In genomic region chr10:86923602-86924001, GRCm38 (mm10) we compare ENCODE assay signal across 23 mouse cellular contexts.
DNase-seq lines count a peak whose midpoint lies in the region; ATAC-seq lines count a peak whose summit lies in the region.
"Had no signal": no experiment of that assay in that cellular context is flagged by ENCODE, and none has a peak within 500 bp of the region (broad histone marks: within the 10 kb centered on the region; RNA-seq: fewer than 3 reads in every experiment).

No protein-coding gene starts in this region.

- H3K36me3 ChIP-seq in liver, embryonic 16.5 days (ENCODE audit: control insufficient read depth, insufficient read depth), result no peaks in the 10 kb centered on the region
- H3K36me3 ChIP-seq: forebrain, embryonic 10.5 days; heart, embryonic 12.5 days; heart, embryonic 15.5 days had no signal

- peak; percentile 71 for ATAC-seq in liver, embryonic 16.5 days (ENCODE audit: low read depth)
- ATAC-seq: activated CD4-positive, CD25-positive, alpha-beta regulatory T cell, adult 4 months; forebrain, embryonic 13.5 days; forebrain, embryonic 16.5 days had no signal

- WGBS in liver, embryonic 16.5 days (ENCODE audit: insufficient replicate concordance), result 68% methylated on average over 1 of the region's 1 CpGs

- no peaks in the 10 kb centered on the region for H3K9me3 ChIP-seq in liver, embryonic 16.5 days (replicated peaks; ENCODE audit: control insufficient read depth, low read length)
- H3K9me3 ChIP-seq: forebrain, embryonic 10.5 days; forebrain, embryonic 13.5 days; heart, embryonic 12.5 days; heart, embryonic 15.5 days had no signal

- H3K4me1 ChIP-seq in liver, embryonic 16.5 days (ENCODE audit: control insufficient read depth, low read depth, low read length), result no peaks in the 10 kb centered on the region
- H3K4me1 ChIP-seq: forebrain, embryonic 10.5 days; forebrain, embryonic 13.5 days; heart, embryonic 12.5 days; heart, embryonic 15.5 days had no signal

- H3K27me3 ChIP-seq in liver, embryonic 16.5 days (ENCODE audit: control insufficient read depth, insufficient read depth, low read depth, low read length), result no peaks in the 10 kb centered on the region
- H3K27me3 ChIP-seq: forebrain, embryonic 13.5 days; heart, embryonic 12.5 days; heart, embryonic 15.5 days had no signal

- no peak overlapping the region for H3K4me2 ChIP-seq in liver, embryonic 16.5 days (ENCODE audit: low read depth, low read length)
- H3K4me2 ChIP-seq: forebrain, embryonic 13.5 days; heart, embryonic 12.5 days; heart, embryonic 15.5 days; hindbrain, embryonic 14.5 days had no signal

- DNase-seq in heart, adult 11 months, result peak; percentile 74
- no peak for DNase-seq in heart, postnatal 4 days
- no peak for DNase-seq in liver
- peak; percentile 28 for DNase-seq in lung, postnatal 36 days
- DNase-seq in lung, postnatal 4 days, result no peak
- DNase-seq in left cerebral cortex, adult 9 months (ENCODE audit: low spot score in 2 of 2), result no peak
- DNase-seq: adrenal gland, postnatal 10 days; cerebellum, adult 18-20 months; cerebellum, adult 9-10 months; cerebellum, postnatal 14 days; gastrocnemius, adult 2 months; gastrocnemius, postnatal 14 days; heart, adult 18-20 months; heart, postnatal 10 days; heart, postnatal 36 days had no signal

- H3K9ac ChIP-seq in liver, embryonic 16.5 days (ENCODE audit: low read depth, low read length), result no peak overlapping the region
- H3K9ac ChIP-seq: forebrain, embryonic 13.5 days; heart, embryonic 12.5 days; heart, embryonic 15.5 days; hindbrain, embryonic 14.5 days had no signal

- no peak overlapping the region for H3K27ac ChIP-seq in liver, embryonic 16.5 days (ENCODE audit: low read length)
- H3K27ac ChIP-seq: forebrain, embryonic 10.5 days; forebrain, embryonic 13.5 days; gastrocnemius, adult 2 months; heart, embryonic 15.5 days; hindbrain, embryonic 14.5 days had no signal

- H3K4me3 ChIP-seq in liver, embryonic 16.5 days (ENCODE audit: low read depth, low read length), result no peak overlapping the region
- H3K4me3 ChIP-seq: forebrain, embryonic 10.5 days; forebrain, embryonic 13.5 days; gastrocnemius, adult 2 months; heart, embryonic 12.5 days; heart, embryonic 15.5 days had no signal

Comparison
In these comparisons a context has a peak if more than half of its experiments do, and no peak if none do; other contexts are left out.
1. DNase-seq: peak in heart, adult 11 months (single experiment) and lung, postnatal 36 days (single experiment); none in heart, postnatal 4 days (single experiment), liver (single experiment), lung, postnatal 4 days (0 of 2) and left cerebral cortex, adult 9 months (0 of 2).